Mouse (Mus musculus) ES-E14 (cell line): Measurements from ENCODE around the gene Rcan2.

Experiments used
- CHD2 ChIP-seq: IDR thresholded peaks from 2 replicates; pipeline ENCODE4 v1.6.1; 2014; ENCODE audit warnings: mild to moderate bottlenecking, low read depth, low read length, inconsistent platforms
- HCFC1 ChIP-seq: IDR thresholded peaks from 2 replicates; pipeline ENCODE4 v1.6.1; 2012; ENCODE audit warnings: low read length, inconsistent platforms, borderline replicate concordance; ENCODE audit not compliant: insufficient read depth
- MAFK ChIP-seq: IDR thresholded peaks from 2 replicates; pipeline ENCODE4 v1.6.1; 2014; ENCODE audit warnings: mild to moderate bottlenecking, low read depth, low read length, inconsistent platforms; ENCODE audit not compliant: insufficient read depth
- ZNF384 ChIP-seq: IDR thresholded peaks from 2 replicates; pipeline ENCODE4 v1.6.1; 2012; ENCODE audit warnings: low read depth, low read length, inconsistent platforms

- TF ChIP-seq MAFK (no peak), HCFC1 (no peak), CHD2 (no peak), ZNF384 (no peak)
Observed at GRCm38 (mm10) chr17:43952661-43953534, 151.7 kb downstream of the Rcan2 start.
